Mouse (Mus musculus) kidney, embryonic 16.5 days (tissue): ENCODE measurements around the gene Cdkn1a. TPM values are rescaled to one million over a fixed set of nuclear protein-coding genes. Genes with fewer than 3 reads are reported as not detected.
"Not testable (repeated sequence)": the region's sequence is repeated elsewhere in the genome, so short reads cannot be mapped to it uniquely, and the experiment has no call there.

Experiments
- ATAC-seq: fragments of 200-750 bp; cut with Nextera tagmentation; 2 replicates; pipeline ENCODE4 v1.8.0; 2017; ENCODE audit warnings: moderate TSS enrichment; ENCODE audit not compliant: low FRiP score, low TSS enrichment
- H3K27ac ChIP-seq: fragments of 300-500 bp; sonication (generic); 2 replicates; pipeline ENCODE4 v1.5.1; 2014; ENCODE audit warnings: low read length
- H3K27me3 ChIP-seq: fragments of 300-500 bp; sonication (generic); 2 replicates; pipeline ENCODE4 v1.6.1; 2014; ENCODE audit warnings: low read length, control low read depth, mixed read lengths; ENCODE audit not compliant: insufficient read depth
- H3K36me3 ChIP-seq: fragments of 300-500 bp; sonication (generic); 2 replicates; pipeline ENCODE4 v1.6.1; 2014; ENCODE audit warnings: low read length, control low read depth, mixed read lengths; ENCODE audit not compliant: insufficient read depth
- H3K4me1 ChIP-seq: fragments of 300-500 bp; sonication (generic); 2 replicates; pipeline ENCODE4 v1.6.1; 2014; ENCODE audit warnings: low read length, control low read depth, mixed read lengths; ENCODE audit not compliant: insufficient read depth
- H3K4me2 ChIP-seq: fragments of 300-500 bp; sonication (generic); replicated peaks from 2 replicates; pipeline ENCODE4 v1.6.1; 2014; ENCODE audit warnings: low read depth, low read length
- H3K4me3 ChIP-seq: fragments of 300-500 bp; sonication (generic); 2 replicates; pipeline ENCODE4 v1.5.1; 2014; ENCODE audit warnings: mild to moderate bottlenecking, low read length
- H3K9ac ChIP-seq: fragments of 300-500 bp; sonication (generic); replicated peaks from 2 replicates; pipeline ENCODE4 v1.6.1; 2014; ENCODE audit warnings: low read length
- H3K9me3 ChIP-seq: fragments of 300-500 bp; sonication (generic); 2 replicates; pipeline ENCODE4 v1.6.1; 2016; ENCODE audit warnings: low read length, control low read depth
- WGBS: fragments of 180-500 bp; shearing (Covaris S2); extraction: QIAGEN DNeasy Blood & Tissue Kit; methylation state at CpG from one replicate; pipeline ENCODE4 v1.1.7; 2014; 5-methylcytosine and 5-hydroxymethylcytosine counted together
- polyA plus RNA-seq: library from polyadenylated mRNA; unstranded; fragments of >200 nt; fragmentation: Nextera tagmentation; extraction: Ambion mirVana; gene quantifications from 2 replicates; pipeline ENCODE4 v1.2.1, GENCODE M21; 2015

Gene Cdkn1a
- polyA plus RNA-seq = 74.1 and 81.3 TPM in 2 replicates

DNA sequence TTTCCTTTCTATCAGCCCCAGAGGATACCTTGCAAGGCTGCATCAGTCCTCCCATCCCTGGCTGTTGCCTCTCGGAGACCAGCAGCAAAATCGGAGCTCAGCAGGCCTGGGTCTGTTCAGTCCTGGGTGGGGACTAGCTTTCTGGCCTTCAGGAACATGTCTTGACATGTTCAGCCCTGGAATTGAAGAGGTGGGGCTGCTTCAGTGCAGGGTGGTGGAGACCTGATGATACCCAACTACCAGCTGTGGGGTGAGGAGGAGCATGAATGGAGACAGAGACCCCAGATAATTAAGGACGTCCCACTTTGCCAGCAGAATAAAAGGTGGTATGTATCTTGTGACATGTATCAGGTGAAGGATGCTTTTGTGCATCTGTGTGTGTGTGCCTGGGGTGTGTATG, at the start of gene Cdkn1a:
Gene Cdkn1a (plus strand): TSS at position 201 of the 400 bp plus-strand sequence.
- H3K9ac ChIP-seq = no peak within 1 kb of the TSS
- H3K4me3 ChIP-seq = no peak within 1 kb of the TSS
- no peaks in the 10 kb centered on the region for H3K9me3 ChIP-seq
- no peak for ATAC-seq
- H3K27ac ChIP-seq = no peak within 1 kb of the TSS
- peaks cover 20% of the 10 kb centered on the region for H3K4me1 ChIP-seq
- H3K36me3 ChIP-seq = no peaks in the 10 kb centered on the region
- H3K27me3 ChIP-seq = peaks cover 18% of the 10 kb centered on the region; the same call in 1 of the 2 replicates
- 86% methylated on average over 3 of the region's 3 CpGs for WGBS
- no peak within 1 kb of the TSS for H3K4me2 ChIP-seq

DNA sequence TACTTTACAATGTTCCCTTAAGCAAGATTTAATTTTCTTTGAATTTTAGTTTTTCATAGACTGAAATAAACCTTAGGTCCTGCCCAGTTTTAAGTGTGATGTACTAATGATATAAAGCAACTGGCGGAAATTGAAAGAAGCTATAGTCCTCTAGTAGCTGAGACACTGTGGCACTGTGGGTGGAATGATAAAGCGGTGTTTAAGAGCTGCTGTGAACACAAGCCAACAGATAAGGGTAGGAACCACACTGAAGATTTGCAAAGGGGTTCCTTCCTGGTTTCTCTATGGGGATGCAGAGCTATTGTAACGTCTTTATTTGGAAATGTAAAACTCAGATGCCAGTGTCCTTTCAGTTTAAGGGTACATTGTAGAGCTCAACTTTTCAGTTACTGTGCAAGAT, 49.1 kb upstream of the Cdkn1a start:
- H3K9me3 ChIP-seq, H3K4me2 ChIP-seq, ATAC-seq, H3K27ac ChIP-seq, H3K27me3 ChIP-seq, H3K4me3 ChIP-seq, H3K9ac ChIP-seq: not testable (repeated sequence)
- H3K4me1 ChIP-seq = peaks cover 12% of the 10 kb centered on the region; the same call in 1 of the 2 replicates
- H3K36me3 ChIP-seq = peaks cover 70% of the 10 kb centered on the region
- WGBS = 89% methylated on average over 3 of the region's 3 CpGs

- ATAC-seq = no peak
- Histone ChIP-seq H3K9me3 (no peaks in the 10 kb centered on the region), H3K4me3 (no peak overlapping the region), H3K36me3 (peaks cover 70% of the 10 kb centered on the region), H3K4me2 (no peak overlapping the region), H3K27ac (no peak overlapping the region), H3K27me3 (no peaks in the 10 kb centered on the region), H3K4me1 (peaks cover 7% of the 10 kb centered on the region; the same call in 1 of the 2 replicates), H3K9ac (no peak overlapping the region)
Observed at GRCm38 (mm10) chr17:29042569-29042968, 48.2 kb upstream of the Cdkn1a start.

DNA sequence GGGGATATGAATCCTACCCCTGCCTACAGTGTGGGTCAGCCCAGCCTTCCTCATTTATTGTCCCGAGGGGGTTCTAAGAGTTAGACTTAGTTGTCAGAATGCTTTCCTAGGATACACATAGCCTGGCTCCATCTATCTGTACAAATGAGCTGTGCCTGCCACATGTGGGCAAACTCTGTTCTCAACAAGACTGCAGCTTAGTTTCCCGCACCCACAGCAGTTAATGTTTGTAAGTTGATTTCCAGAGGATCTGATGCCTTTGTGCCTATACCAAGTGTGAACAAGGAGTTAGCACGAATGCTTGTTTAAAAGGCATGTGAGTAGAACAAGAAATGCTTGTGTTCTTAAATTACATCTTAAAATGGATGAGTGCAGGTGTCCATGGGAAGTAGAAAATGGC, 47.2 kb upstream of the Cdkn1a start:
- H3K9ac ChIP-seq = no peak overlapping the region
- no peak overlapping the region for H3K27ac ChIP-seq
- H3K4me3 ChIP-seq = no peak overlapping the region
- H3K9me3 ChIP-seq = no peaks in the 10 kb centered on the region
- peaks cover 67% of the 10 kb centered on the region for H3K36me3 ChIP-seq
- WGBS = 85% methylated on average over 3 of the region's 3 CpGs
- no peak overlapping the region for H3K4me2 ChIP-seq
- peaks cover 7% of the 10 kb centered on the region; the same call in 1 of the 2 replicates for H3K4me1 ChIP-seq
- ATAC-seq = no peak
- no peaks in the 10 kb centered on the region for H3K27me3 ChIP-seq

GRCm38 (mm10) chr17:29044146-29044924, 46.4 kb upstream of the Cdkn1a start:
- Histone ChIP-seq H3K27ac (0 out of 2 replicates have a peak overlapping the region, but pooled peaks have one; percentile 3), H3K4me2 (no peak overlapping the region), H3K9ac (no peak overlapping the region), H3K4me3 (no peak overlapping the region), H3K27me3 (no peaks in the 10 kb centered on the region), H3K36me3 (peaks cover 61% of the 10 kb centered on the region), H3K9me3 (no peaks in the 10 kb centered on the region), H3K4me1 (peaks cover 7% of the 10 kb centered on the region)
- 87% methylated on average over 6 of the region's 6 CpGs for WGBS
- ATAC-seq = no peak

- Histone ChIP-seq H3K4me2 (no peak overlapping the region), H3K27ac (no peak overlapping the region), H3K4me3 (no peak overlapping the region), H3K27me3 (no peaks in the 10 kb centered on the region), H3K9ac (no peak overlapping the region), H3K4me1 (peaks cover 3% of the 10 kb centered on the region; the same call in 1 of the 2 replicates), H3K36me3 (peaks cover 56% of the 10 kb centered on the region), H3K9me3 (no peaks in the 10 kb centered on the region)
- WGBS = 63% methylated on average over 1 of the region's 1 CpGs
- no peak for ATAC-seq
Observed at GRCm38 (mm10) chr17:29044925-29045319, 45.9 kb upstream of the Cdkn1a start.

DNA sequence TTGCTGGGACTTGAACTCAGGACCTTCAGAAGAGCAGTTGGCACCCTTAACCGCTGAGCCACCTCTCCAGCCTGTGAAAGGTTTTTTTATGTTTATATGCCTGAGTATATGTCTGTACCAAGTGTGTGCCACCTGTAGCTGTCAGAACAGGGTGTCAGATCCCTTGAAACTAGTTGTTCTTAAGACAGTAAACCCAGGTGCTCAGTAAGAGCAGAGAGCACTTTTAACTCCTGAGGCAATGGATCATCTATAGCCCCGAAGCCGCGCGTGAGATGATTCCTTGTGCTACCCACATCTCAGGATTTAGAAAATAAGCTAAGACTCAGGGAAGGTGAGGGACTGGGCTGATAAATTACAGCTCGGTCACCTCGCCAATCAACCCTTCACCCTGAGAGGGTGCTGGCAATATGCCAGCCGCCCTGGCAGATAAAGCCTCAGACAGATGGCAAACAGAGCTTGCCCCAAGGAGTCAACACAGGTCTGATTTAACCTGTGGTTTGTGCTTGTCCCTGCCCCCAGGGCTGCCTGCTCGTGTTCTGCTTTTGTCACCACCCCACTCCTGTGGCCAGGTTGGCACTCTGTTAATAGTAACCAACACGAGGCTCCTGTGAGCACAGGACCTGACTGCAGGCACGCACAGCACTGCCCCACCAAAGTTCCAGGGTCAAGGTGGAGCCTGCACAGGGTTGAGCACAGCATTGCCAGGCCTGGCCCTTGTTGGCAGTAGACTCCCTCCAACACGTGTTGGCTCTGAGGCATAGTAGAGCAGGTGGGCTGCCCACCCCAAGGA, 44.8 kb upstream of the Cdkn1a start:
- peaks cover 6% of the 10 kb centered on the region; the same call in 1 of the 2 replicates for H3K4me1 ChIP-seq
- no peak overlapping the region for H3K4me2 ChIP-seq
- no peaks in the 10 kb centered on the region for H3K9me3 ChIP-seq
- no peak overlapping the region for H3K9ac ChIP-seq
- no peak overlapping the region for H3K4me3 ChIP-seq
- peak overlapping the region; percentile 21; the same call in 1 of the 2 replicates for H3K27ac ChIP-seq
- no peaks in the 10 kb centered on the region for H3K27me3 ChIP-seq
- WGBS = 58% methylated on average over 12 of the region's 12 CpGs
- peak; percentile 80 for ATAC-seq
- H3K36me3 ChIP-seq = peaks cover 46% of the 10 kb centered on the region

GRCm38 (mm10) chr17:29046863-29047262, 43.9 kb upstream of the Cdkn1a start:
- Histone ChIP-seq H3K9me3 (no peaks in the 10 kb centered on the region), H3K4me2 (no peak overlapping the region), H3K36me3 (peaks cover 45% of the 10 kb centered on the region), H3K4me1 (peaks cover 10% of the 10 kb centered on the region), H3K27me3 (no peaks in the 10 kb centered on the region), H3K4me3 (no peak overlapping the region), H3K9ac (no peak overlapping the region), H3K27ac (peak overlapping the region; percentile 8; the same call in 1 of the 2 replicates)
- no peak for ATAC-seq
- 82% methylated on average over 3 of the region's 3 CpGs for WGBS

- Histone ChIP-seq H3K27me3 (no peaks in the 10 kb centered on the region), H3K27ac (0 out of 2 replicates have a peak overlapping the region, but pooled peaks have one; percentile 50), H3K4me2 (no peak overlapping the region), H3K9me3 (no peaks in the 10 kb centered on the region), H3K4me1 (peaks cover 10% of the 10 kb centered on the region), H3K4me3 (no peak overlapping the region), H3K9ac (no peak overlapping the region), H3K36me3 (peaks cover 45% of the 10 kb centered on the region)
- WGBS = 67% methylated on average over 3 of the region's 3 CpGs
- ATAC-seq = no peak
Observed at GRCm38 (mm10) chr17:29047697-29048514, 42.9 kb upstream of the Cdkn1a start.
